Mouse (Mus musculus) left cerebral cortex, postnatal 14 days (tissue): Measurements from ENCODE around the gene Utp6. TPM values are rescaled to one million over a fixed set of nuclear protein-coding genes. Genes with fewer than 3 reads are reported as not detected.

Source experiments
- DNase-seq, 2 experiments: peaks; one replicate each; pipeline ENCODE4 v3.0.0; 2021 to 2022; ENCODE audit warnings: low spot score in 2 of 2, mixed read lengths in 1 of 2
- intact Hi-C: fragments of 180-260 bp; cut with DNase I; formaldehyde crosslinking; loops from one replicate; pipeline ENCODE4 v1.15.1; 2025
- total RNA-seq, 2 experiments: library from RNA; stranded (reverse); gene quantifications; 2 replicates each; pipeline ENCODE4 v1.2.3; 2021

Gene Utp6
- total RNA-seq, 2 experiments from 2014 or later, result 26.3 to 26.9 TPM

DNA sequence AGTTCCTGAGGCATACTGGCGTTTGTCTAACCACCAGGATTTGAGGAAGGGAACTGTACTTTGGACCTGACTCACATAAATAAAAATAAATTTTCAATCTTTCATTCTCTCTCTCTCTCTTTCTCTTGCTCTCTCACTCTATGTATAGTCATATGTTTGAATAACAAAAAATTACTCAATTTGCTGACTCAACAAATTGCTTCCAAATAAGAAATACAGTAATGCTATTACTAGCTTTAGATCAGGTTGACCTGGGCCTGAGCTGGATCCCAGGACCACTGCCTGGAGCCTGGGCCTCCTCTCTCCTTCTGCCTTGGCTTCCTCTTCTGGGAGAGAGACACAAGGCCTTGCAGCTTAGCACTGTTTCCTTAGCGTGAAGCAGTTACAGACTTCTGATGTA, 71.4 kb downstream of the Utp6 start:
- intact Hi-C loops, result no loop called here
- no peak for DNase-seq

GRCm38 (mm10) chr11:79886961-79887360, 75.2 kb downstream of the Utp6 start:
- intact Hi-C loops, result no loop called here
- DNase-seq, result no peak

DNA sequence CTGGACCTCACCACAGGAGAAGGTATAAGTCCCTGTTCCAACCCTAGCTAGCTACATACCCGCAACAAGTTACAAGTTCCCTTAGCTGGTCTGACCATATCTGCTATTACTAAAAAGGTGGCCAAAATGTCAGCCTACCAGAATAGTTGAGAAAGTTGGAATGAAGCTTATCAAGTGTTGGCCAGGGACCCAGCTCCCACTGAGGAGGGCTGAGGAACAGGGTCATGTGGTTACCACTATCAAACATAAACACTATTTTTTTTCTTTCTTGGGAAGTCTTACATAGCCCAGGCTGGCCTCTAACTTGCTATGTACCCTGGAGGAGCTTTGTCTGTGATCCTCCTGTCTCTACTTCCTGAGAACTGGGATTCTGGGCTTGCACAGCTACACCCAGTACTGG, 75.8 kb downstream of the Utp6 start:
- intact Hi-C loops, result no loop called here
- DNase-seq, result no peak

GRCm38 (mm10) chr11:79885713-79886393, 76.3 kb downstream of the Utp6 start:
- intact Hi-C loops, result no loop called here

DNA sequence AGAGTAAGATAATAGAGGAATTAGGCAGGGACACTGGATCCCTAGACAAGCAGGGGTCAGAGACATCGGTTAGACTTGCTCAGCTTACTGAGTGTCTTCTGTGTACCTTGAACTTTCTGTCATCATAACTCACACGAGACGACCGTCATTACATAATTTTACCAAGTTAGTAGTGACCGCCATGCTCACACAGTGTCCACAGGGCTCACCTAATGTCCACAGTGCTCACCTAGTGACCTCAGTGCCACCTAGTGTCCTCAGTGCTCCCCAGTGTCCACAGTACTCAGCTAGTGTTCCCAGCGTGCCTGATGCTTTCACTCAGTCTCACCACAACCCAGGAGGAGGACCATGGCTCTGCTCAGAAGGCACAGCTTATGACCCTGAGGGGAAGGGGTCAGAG, 77.4 kb downstream of the Utp6 start:
- intact Hi-C loops, result no loop called here
- DNase-seq, result no peak

More at GRCm38 (mm10) chr11:79885713-79886393, 76.3 kb downstream of the Utp6 start:
- DNase-seq, result no peak

Other genes with a start within 250 kb of the Utp6 start
- 10 to 100 TPM; 28.7 to 33.2 TPM for gene Suz12, start 30.7 kb upstream of the Utp6 start, total RNA-seq
- 10 to 100 TPM; 13.6 to 14.1 TPM for gene Crlf3, start 118.6 kb upstream of the Utp6 start, total RNA-seq
- gene Atad5, start 127.0 kb upstream of the Utp6 start, total RNA-seq, result 1 to 10 TPM; 3.0 to 3.9 TPM
- 10 to 100 TPM in 1 of 2 experiments, 1 to 10 TPM in 1; 8.8 to 11.1 TPM for gene Tefm, start 179.8 kb upstream of the Utp6 start, total RNA-seq
- gene Adap2, start 191.7 kb upstream of the Utp6 start, total RNA-seq, result 10 to 100 TPM in 1 of 2 experiments, 1 to 10 TPM in 1; 8.3 to 10.2 TPM
- gene Rnf135, start 221.5 kb upstream of the Utp6 start, total RNA-seq, result 1 to 10 TPM; 2.9 to 4.3 TPM
- gene Rhot1, start 246.6 kb upstream of the Utp6 start, total RNA-seq, result 10 to 100 TPM; 69.9 to 72.3 TPM